Mouse (Mus musculus) intestine, embryonic 15.5 days (tissue): ENCODE measurements around the gene Cemip. TPM values are rescaled to one million over a fixed set of nuclear protein-coding genes. Genes with fewer than 3 reads are reported as not detected.
A peak's percentile ranks its signal among the peaks of the same experiment; 100 is the strongest.

Source experiments
- ATAC-seq: fragments of 200-750 bp; cut with Nextera tagmentation; 2 replicates; pipeline ENCODE4 v1.8.0; 2017; ENCODE audit warnings: moderate TSS enrichment, moderate library complexity
- H3K27ac ChIP-seq: fragments of 300-500 bp; sonication (generic); 2 replicates; pipeline ENCODE4 v1.5.1; 2015; ENCODE audit warnings: mild to moderate bottlenecking, inconsistent platforms
- H3K27me3 ChIP-seq: fragments of 300-500 bp; sonication (generic); replicated peaks from 2 replicates; pipeline ENCODE4 v1.6.1; 2015; ENCODE audit warnings: inconsistent platforms
- H3K36me3 ChIP-seq: fragments of 300-500 bp; sonication (generic); 2 replicates; pipeline ENCODE4 v1.6.1; 2015; ENCODE audit warnings: inconsistent platforms
- H3K4me1 ChIP-seq: fragments of 300-500 bp; sonication (generic); replicated peaks from 2 replicates; pipeline ENCODE4 v1.6.1; 2015; ENCODE audit warnings: inconsistent platforms
- H3K4me2 ChIP-seq: fragments of 300-500 bp; sonication (generic); replicated peaks from 2 replicates; pipeline ENCODE4 v1.6.1; 2015; ENCODE audit warnings: mild to moderate bottlenecking, inconsistent platforms
- H3K4me3 ChIP-seq: fragments of 300-500 bp; sonication (generic); replicated peaks from 2 replicates; pipeline ENCODE4 v1.5.1; 2015; ENCODE audit warnings: inconsistent platforms
- H3K9ac ChIP-seq: fragments of 300-500 bp; sonication (generic); 2 replicates; pipeline ENCODE4 v1.6.1; 2015; ENCODE audit warnings: inconsistent platforms
- H3K9me3 ChIP-seq: fragments of 300-500 bp; sonication (generic); 2 replicates; pipeline ENCODE4 v1.6.1; 2016; ENCODE audit warnings: inconsistent platforms
- WGBS: fragments of 180-500 bp; shearing (Covaris S2); methylation state at CpG from one replicate; pipeline ENCODE4 v1.1.7; 2015; 5-methylcytosine and 5-hydroxymethylcytosine counted together
- polyA plus RNA-seq: library from polyadenylated mRNA; unstranded; fragments of >200 nt; fragmentation: Nextera tagmentation; extraction: Ambion mirVana; gene quantifications from 2 replicates; pipeline ENCODE4 v1.2.1, GENCODE M21; 2015

The Cemip gene
- polyA plus RNA-seq, 1 experiment from 2014 or later = 0.44 TPM

DNA sequence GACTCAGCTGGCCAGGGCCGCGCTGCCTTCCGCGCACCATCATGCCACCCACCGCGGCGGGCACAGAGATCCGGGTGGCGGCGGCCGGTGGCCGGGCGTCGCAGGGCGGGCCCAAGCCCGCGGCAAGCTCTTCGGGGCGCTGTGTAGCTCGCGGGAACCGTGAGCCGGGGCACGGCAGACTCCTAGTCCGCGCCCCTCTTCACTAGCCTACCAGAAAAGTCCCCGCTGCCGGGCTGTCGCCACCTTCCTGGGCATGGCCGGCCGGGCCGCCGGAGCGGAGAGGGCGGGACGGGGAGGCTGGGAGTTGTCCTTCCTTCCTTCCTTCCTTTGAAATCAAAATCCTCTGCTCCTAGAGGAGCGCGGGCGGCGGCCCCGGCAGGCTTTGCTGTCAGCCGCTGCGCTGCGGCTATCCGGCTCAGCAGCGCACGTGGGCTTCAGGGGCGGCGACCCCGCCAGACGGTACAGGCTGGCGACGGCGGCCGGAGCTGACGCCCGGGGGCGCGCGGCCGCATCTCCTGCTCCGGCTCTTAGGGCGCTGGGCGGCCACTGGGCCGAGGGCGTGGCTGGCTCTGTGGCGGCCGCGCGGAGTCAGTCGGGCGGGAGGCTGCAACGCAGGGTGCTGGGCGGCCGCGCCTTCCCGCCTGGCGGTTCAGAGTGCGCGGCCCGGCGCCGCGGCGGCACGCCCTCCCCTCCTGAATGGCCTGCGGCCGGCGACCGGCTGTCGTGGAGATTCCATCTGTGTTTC lies 202.9 kb downstream of the Cemip start:
- Histone ChIP-seq H3K9me3 (no peaks in the 10 kb centered on the region), H3K4me1 (peaks cover 27% of the 10 kb centered on the region), H3K36me3 (peaks cover 5% of the 10 kb centered on the region; the same call in 1 of the 2 replicates), H3K4me3 (peak overlapping the region; percentile 90), H3K27me3 (no peaks in the 10 kb centered on the region), H3K9ac (peak overlapping the region; percentile 94), H3K27ac (peak overlapping the region; percentile 99), H3K4me2 (peak overlapping the region; percentile 85)
- under 1% methylated on average over 90 of the region's 91 CpGs for WGBS
- ATAC-seq = peak; percentile 86

Other genes with a start within 250 kb of the Cemip start
- 13.6 and 13.7 TPM in 2 replicates for gene Tlnrd1, start 202.2 kb downstream of the Cemip start, polyA plus RNA-seq
- gene Mesd, start 202.0 kb downstream of the Cemip start, polyA plus RNA-seq = 91.2 and 108 TPM in 2 replicates
- 90.4 and 95.3 TPM in 2 replicates for gene Abhd17c, start 65.4 kb upstream of the Cemip start, polyA plus RNA-seq